Mouse (Mus musculus) adrenal gland, adult (tissue): ENCODE data around the gene Mpped2.
A peak's percentile ranks its signal among the peaks of the same experiment; 100 is the strongest.

Experiments used
- DNase-seq, 2 experiments: peaks; one replicate each; pipeline ENCODE4 v3.0.0; 2022 to 2023; ENCODE audit warnings: low spot score in 1 of 2; ENCODE audit not compliant: inconsistent age in 2 of 2

Gene Mpped2

GRCm38 (mm10) chr2:106692783-106693701 is at the start of gene Mpped2:
Mpped2 (plus strand) TSS chr2:106693269.
- DNase-seq, result peak; percentile 81 to 95

GRCm38 (mm10) chr2:106644782-106645181 is 48.3 kb upstream of the Mpped2 start:
- no peak for DNase-seq

GRCm38 (mm10) chr2:106649686-106650570 is 43.1 kb upstream of the Mpped2 start:
- DNase-seq, result peak; percentile 91 to 96

- DNase-seq, result no peak
These were observed 40.9 kb upstream of the Mpped2 start for GRCm38 (mm10) chr2:106652151-106652550.

GRCm38 (mm10) chr2:106652741-106653140 is 40.3 kb upstream of the Mpped2 start:
- no peak for DNase-seq

- DNase-seq, result peak in 1 of 2 experiments; percentile 41
These were observed 39.8 kb upstream of the Mpped2 start for GRCm38 (mm10) chr2:106653261-106653660.

GRCm38 (mm10) chr2:106655271-106655670 is 37.8 kb upstream of the Mpped2 start:
- no peak for DNase-seq

- no peak for DNase-seq
These were observed 27.8 kb upstream of the Mpped2 start for GRCm38 (mm10) chr2:106665271-106665670.

- no peak for DNase-seq
These were observed 18.8 kb upstream of the Mpped2 start for GRCm38 (mm10) chr2:106674319-106674718.

GRCm38 (mm10) chr2:106677449-106677848 is 15.6 kb upstream of the Mpped2 start:
- DNase-seq, result no peak

GRCm38 (mm10) chr2:106679720-106680455 is 13.2 kb upstream of the Mpped2 start:
- no peak for DNase-seq

GRCm38 (mm10) chr2:106683185-106683831 is 9.8 kb upstream of the Mpped2 start:
- DNase-seq, result peak in 1 of 2 experiments; percentile 62

GRCm38 (mm10) chr2:106683832-106684231 is 9.2 kb upstream of the Mpped2 start:
- no peak for DNase-seq

- peak; percentile 51 to 67 for DNase-seq
These were observed 1.2 kb upstream of the Mpped2 start for GRCm38 (mm10) chr2:106691753-106692363.

GRCm38 (mm10) chr2:106692405-106692782 is 675 bp upstream of the Mpped2 start:
- peak; percentile 47 to 84 for DNase-seq

- DNase-seq, result peak; percentile 72 to 91
These were observed 865 bp downstream of the Mpped2 start for GRCm38 (mm10) chr2:106693702-106694566.

- no peak for DNase-seq
These were observed 1.5 kb downstream of the Mpped2 start for GRCm38 (mm10) chr2:106694567-106694885.

GRCm38 (mm10) chr2:106694886-106695733 is 2.0 kb downstream of the Mpped2 start:
- DNase-seq, result peak; percentile 69 to 92
